Comparison of ENCODE assay signal across 8 mouse cellular contexts in genomic region chr9:44604779-44605615, GRCm38 (mm10). TPM values are rescaled to one million over a fixed set of nuclear protein-coding genes. Genes with fewer than 3 reads are reported as not detected.
DNase-seq lines count a peak whose midpoint lies in the region; ATAC-seq and TF ChIP-seq lines count a peak whose summit lies in the region.

TSS of gene Ddx6 (plus strand) at chr9:44604892.

- no peaks in the 10 kb centered on the region for H3K27me3 ChIP-seq in embryonic facial prominence, embryonic 12.5 days
- no peaks in the 10 kb centered on the region for H3K27me3 ChIP-seq in kidney, adult 2 months (replicated peaks; ENCODE audit: control insufficient read depth, insufficient read depth, low read length)
- no peaks in the 10 kb centered on the region for H3K27me3 ChIP-seq in limb, embryonic 12.5 days
- H3K27me3 ChIP-seq in midbrain, embryonic 14.5 days (ENCODE audit: control insufficient read depth, insufficient read depth, low read length): no peaks in the 10 kb centered on the region

- no peak for TF ChIP-seq CTCF in kidney, adult 2 months (conservative IDR thresholded peaks at IDR 0.05; ENCODE audit: insufficient read depth, insufficient read length, low read depth, low read length)

- H3K27ac ChIP-seq in embryonic facial prominence, embryonic 12.5 days: peak within 1 kb of the TSS; percentile 99
- peak within 1 kb of the TSS; percentile 100 for H3K27ac ChIP-seq in kidney, adult 2 months (ENCODE audit: insufficient read depth, low read depth, low read length)
- peak within 1 kb of the TSS; percentile 99 for H3K27ac ChIP-seq in limb, embryonic 12.5 days
- peak within 1 kb of the TSS; percentile 100 for H3K27ac ChIP-seq in midbrain, embryonic 14.5 days (replicated peaks; ENCODE audit: low read depth, low read length)

- no peaks in the 10 kb centered on the region for H3K9me3 ChIP-seq in embryonic facial prominence, embryonic 12.5 days
- no peaks in the 10 kb centered on the region for H3K9me3 ChIP-seq in limb, embryonic 12.5 days
- H3K9me3 ChIP-seq in midbrain, embryonic 14.5 days (ENCODE audit: control insufficient read depth, low read length): no peaks in the 10 kb centered on the region

- H3K36me3 ChIP-seq in embryonic facial prominence, embryonic 12.5 days: peaks cover 26% of the 10 kb centered on the region
- H3K36me3 ChIP-seq in kidney, adult 2 months (ENCODE audit: control insufficient read depth, insufficient read depth, low read length): peaks cover 5% of the 10 kb centered on the region; the same call in 1 of the 2 replicates
- H3K36me3 ChIP-seq in limb, embryonic 12.5 days: peaks cover 28% of the 10 kb centered on the region
- peaks cover 25% of the 10 kb centered on the region for H3K36me3 ChIP-seq in midbrain, embryonic 14.5 days (ENCODE audit: control insufficient read depth, insufficient read depth, low read length)

- DNase-seq in 3134 (ENCODE audit: extremely low read depth, insufficient read length, low spot score): peak; percentile 70
- peak; percentile 80 to 84 for DNase-seq in adrenal gland, postnatal 36 days
- DNase-seq in heart, adult 18-20 months: peak; percentile 85 to 86
- DNase-seq in kidney, adult 2 months: peak; percentile 80
- peak; percentile 73 for DNase-seq in midbrain, embryonic 14.5 days
- peak; percentile 70 to 78 for DNase-seq in spleen, adult 18-20 months

- H3K4me2 ChIP-seq in embryonic facial prominence, embryonic 12.5 days (replicated peaks): peak within 1 kb of the TSS; percentile 77
- H3K4me2 ChIP-seq in limb, embryonic 12.5 days: peak within 1 kb of the TSS; percentile 76
- H3K4me2 ChIP-seq in midbrain, embryonic 14.5 days (ENCODE audit: low read length): peak within 1 kb of the TSS; percentile 82

- peak; percentile 52 for ATAC-seq in embryonic facial prominence, embryonic 12.5 days (ENCODE audit: insufficient number of reproducible peaks, insufficient read depth, low FRiP score, low TSS enrichment)
- peak; percentile 63 for ATAC-seq in limb, embryonic 12.5 days (ENCODE audit: insufficient number of reproducible peaks, insufficient read depth, low FRiP score, low TSS enrichment, low read depth)
- peak; percentile 84 for ATAC-seq in midbrain, embryonic 14.5 days (ENCODE audit: low FRiP score, low TSS enrichment)

- peaks cover 16% of the 10 kb centered on the region for H3K4me1 ChIP-seq in embryonic facial prominence, embryonic 12.5 days
- peaks cover 15% of the 10 kb centered on the region for H3K4me1 ChIP-seq in kidney, adult 2 months (ENCODE audit: control insufficient read depth, insufficient read depth, low read length)
- peaks cover 27% of the 10 kb centered on the region for H3K4me1 ChIP-seq in limb, embryonic 12.5 days (replicated peaks)
- H3K4me1 ChIP-seq in midbrain, embryonic 14.5 days (ENCODE audit: control insufficient read depth, insufficient read depth, low read length): peaks cover 36% of the 10 kb centered on the region

- TF ChIP-seq POLR2A in kidney, adult 2 months (IDR thresholded peaks at IDR 0.05; ENCODE audit: low read depth, low read length): no peak

- peak within 1 kb of the TSS; percentile 96 for H3K4me3 ChIP-seq in embryonic facial prominence, embryonic 12.5 days
- H3K4me3 ChIP-seq in kidney, adult 2 months (ENCODE audit: insufficient read depth, low read depth, low read length): peak within 1 kb of the TSS; percentile 83
- peak within 1 kb of the TSS; percentile 98 for H3K4me3 ChIP-seq in limb, embryonic 12.5 days (replicated peaks)
- H3K4me3 ChIP-seq in midbrain, embryonic 14.5 days (replicated peaks; ENCODE audit: low read depth, low read length): peak within 1 kb of the TSS; percentile 99

- WGBS in embryonic facial prominence, embryonic 12.5 days: under 1% methylated on average over 61 of the region's 80 CpGs
- WGBS in kidney, adult 2 months: under 1% methylated on average over 73 of the region's 80 CpGs
- under 1% methylated on average over 71 of the region's 80 CpGs for WGBS in limb, embryonic 12.5 days
- WGBS in midbrain, embryonic 14.5 days: under 1% methylated on average over 60 of the region's 80 CpGs

- peak within 1 kb of the TSS; percentile 100 for H3K9ac ChIP-seq in embryonic facial prominence, embryonic 12.5 days
- H3K9ac ChIP-seq in limb, embryonic 12.5 days (replicated peaks): peak within 1 kb of the TSS; percentile 100
- peak within 1 kb of the TSS; percentile 100 for H3K9ac ChIP-seq in midbrain, embryonic 14.5 days (replicated peaks; ENCODE audit: low read length)

RNA-seq across cellular contexts. Expression of gene Ddx6, which starts in this region (rescaled TPM):
- total RNA-seq in adrenal gland, postnatal 36 days (2021): 100 to 1,000 TPM; 134 to 149 TPM
- 28.3 and 28.8 TPM in 2 replicates for polyA plus RNA-seq in embryonic facial prominence, embryonic 12.5 days (2016; fragmentation: Nextera tagmentation; extraction: Ambion mirVana)
- total RNA-seq in heart, adult 18-20 months (2021): 10 to 100 TPM; 89.2 to 90.7 TPM
- polyA plus RNA-seq in kidney, adult 2 months (2012; rRNA removed): 18.1 and 20.8 TPM in 2 replicates
- 26.3 and 32.6 TPM in 2 replicates for polyA plus RNA-seq in limb, embryonic 12.5 days (2016; fragmentation: Nextera tagmentation; extraction: Ambion mirVana)
- polyA plus RNA-seq in midbrain, embryonic 14.5 days (2014; fragmentation: Nextera tagmentation; extraction: Ambion mirVana): 26.4 and 51.8 TPM in 2 replicates

Comparison
In these comparisons a context has a peak if more than half of its experiments do, and no peak if none do; other contexts are left out.
1. Peak in every context shown above with its lines: DNase-seq, ATAC-seq, H3K4me3 ChIP-seq and H3K27ac ChIP-seq.